Mouse (Mus musculus) CH12.LX (cell line): ENCODE measurements around the gene Rbm19.

Experiments used
- CHD2 ChIP-seq: IDR thresholded peaks from 2 replicates; pipeline ENCODE4 v1.6.1; 2011; ENCODE audit warnings: low read length, improper control_type of control experiment
- CTCF ChIP-seq, 2 experiments: IDR thresholded peaks in 1 of 2; conservative IDR thresholded peaks in 1 of 2; 2 replicates each; pipeline ENCODE4 v1.5.1; 2011 to 2012; ENCODE audit warnings: low read depth in 2 of 2, low read length in 2 of 2, improper control_type of control experiment in 1 of 2, inconsistent platforms in 1 of 2, mild to moderate bottlenecking in 1 of 2, moderate library complexity in 1 of 2
- MAX ChIP-seq: IDR thresholded peaks from 2 replicates; pipeline ENCODE4 v1.6.1; 2011; ENCODE audit warnings: low read length, improper control_type of control experiment
- POLR2A ChIP-seq: IDR thresholded peaks from 2 replicates; pipeline ENCODE4 v1.6.1; 2011; ENCODE audit warnings: low read depth, mild to moderate bottlenecking, improper control_type of control experiment, low read length
- SIN3A ChIP-seq: IDR thresholded peaks from 2 replicates; pipeline ENCODE4 v1.6.1; 2012; ENCODE audit warnings: low read length, improper control_type of control experiment, inconsistent platforms
- ZC3H11A ChIP-seq: IDR thresholded peaks from 2 replicates; pipeline ENCODE4 v1.6.1; 2012; ENCODE audit warnings: low read depth, mild to moderate bottlenecking, inconsistent platforms, low read length, improper control_type of control experiment

DNA sequence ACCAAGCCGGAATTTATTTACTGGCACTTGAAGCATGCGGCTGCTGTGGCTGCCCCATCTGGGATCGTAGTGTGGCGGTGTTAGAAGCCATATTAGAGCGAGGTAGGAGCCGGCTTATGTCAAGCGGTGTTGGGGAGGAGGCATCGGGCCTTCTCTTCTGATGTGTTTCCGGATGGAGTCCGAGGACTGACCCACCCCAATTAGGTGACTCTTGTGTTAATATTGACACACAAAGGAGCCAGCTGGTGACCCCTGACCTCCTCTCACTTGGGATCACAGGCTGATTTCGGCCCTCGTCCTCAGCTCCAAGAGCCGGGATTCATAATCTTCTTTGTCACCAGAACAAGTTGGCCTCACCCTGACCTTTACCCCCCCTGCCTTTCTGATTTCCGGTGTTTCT lies 109.1 kb downstream of the Rbm19 start:
- TF ChIP-seq CTCF (conservative IDR thresholded peaks at IDR 0.05 in 1 of 2, IDR thresholded peaks at IDR 0.05 in 1 of 2; ENCODE audit: low read depth in 2 of 2, low read length in 2 of 2) (no peak), ZC3H11A (no peak), CHD2 (no peak), POLR2A (no peak), MAX (no peak), SIN3A (no peak)
